Mouse (Mus musculus): ENCODE data around the gene Olfr91.

- TF ChIP-seq GATA1 (IDR thresholded peaks at IDR 0.05; ENCODE audit: borderline replicate concordance, low read length) (no peak), FLI1 (IDR thresholded peaks at IDR 0.05; ENCODE audit: low read length) (no peak)
Observed at GRCm38 (mm10) chr17:37044651-37045244, 53.3 kb downstream of the Olfr91 start.

All from megakaryocyte, embryonic 14.5 days (primary cell).